Mouse (Mus musculus) cerebellum, adult 2 months (tissue): ENCODE results near the gene Neurod6. TPM values are rescaled to one million over a fixed set of nuclear protein-coding genes. Genes with fewer than 3 reads are reported as not detected.
"Not testable (repeated sequence)": the region's sequence is repeated elsewhere in the genome, so short reads cannot be mapped to it uniquely, and the experiment has no call there.

ENCODE experiments used
- DNase-seq, 2 experiments: peaks; one replicate each; pipeline ENCODE4 v3.0.0; 2021
- H3K27ac ChIP-seq: fragments of 200-500 bp; 2 replicates; pipeline ENCODE4 v1.5.1; 2012; ENCODE audit warnings: low read length, control low read depth, inconsistent platforms; ENCODE audit not compliant: insufficient read depth
- H3K27me3 ChIP-seq: fragments of 200-500 bp; 2 replicates; pipeline ENCODE4 v1.6.1; 2012; ENCODE audit warnings: inconsistent platforms, mild to moderate bottlenecking, low read length, moderate library complexity; ENCODE audit not compliant: control insufficient read depth, insufficient read depth
- H3K4me1 ChIP-seq: fragments of 200-500 bp; 2 replicates; pipeline ENCODE4 v1.6.1; 2011; ENCODE audit warnings: low read length; ENCODE audit not compliant: control insufficient read depth, insufficient read depth
- H3K4me3 ChIP-seq: fragments of 200-500 bp; replicated peaks from 2 replicates; pipeline ENCODE3; 2011; ENCODE audit warnings: mild to moderate bottlenecking, low read depth, low read length, control low read depth; ENCODE audit not compliant: insufficient read depth
- CTCF ChIP-seq: fragments of 200-500 bp; IDR thresholded peaks from 2 replicates; pipeline ENCODE4 v1.5.1; 2011; ENCODE audit warnings: low read depth, mild to moderate bottlenecking, control low read depth, low read length, moderate library complexity, borderline replicate concordance; ENCODE audit not compliant: insufficient read depth
- POLR2A ChIP-seq: fragments of 200-500 bp; IDR thresholded peaks from 2 replicates; pipeline ENCODE4 v1.6.1; 2011; ENCODE audit warnings: low read length, control low read depth, borderline replicate concordance; ENCODE audit not compliant: insufficient read depth
- WGBS: fragments of 180-500 bp; shearing (Covaris S2); methylation state at CpG from one replicate; pipeline ENCODE4 v1.1.7; 2018; 5-methylcytosine and 5-hydroxymethylcytosine counted together
- polyA plus RNA-seq: library from polyadenylated mRNA; depleted of rRNA; stranded (reverse); fragments of >200 nt; gene quantifications from 2 replicates; pipeline ENCODE4 v1.2.3, GENCODE M21; 2012; rRNA removed

The Neurod6 gene
- polyA plus RNA-seq: 5.3 and 5.6 TPM in 2 replicates

GRCm38 (mm10) chr6:55680974-55681373 is at the start of gene Neurod6:
TSS of gene Neurod6 (minus strand) at chr6:55681263.
- 39% methylated on average over 4 of the region's 4 CpGs for WGBS
- H3K27me3 ChIP-seq: no peaks in the 10 kb centered on the region; the same call in 1 of the 2 replicates
- TF ChIP-seq POLR2A (no peak), CTCF (no peak)
- no peak within 1 kb of the TSS for H3K27ac ChIP-seq
- no peak within 1 kb of the TSS for H3K4me3 ChIP-seq
- DNase-seq: peak; percentile 10 to 45
- H3K4me1 ChIP-seq: 0 out of 2 replicates have a peak, but pooled peaks cover 5% of the 10 kb centered on the region

- whole genome bisulfite sequencing: 19% methylated on average over 5 of the region's 5 CpGs
- Histone ChIP-seq H3K4me1 (no peaks in the 10 kb centered on the region), H3K4me3 (no peak overlapping the region), H3K27ac (no peak overlapping the region), H3K27me3 (no peaks in the 10 kb centered on the region)
- no peak for TF ChIP-seq POLR2A
- peak; percentile 49; the same call in 1 of the 2 replicates for TF ChIP-seq CTCF
- DNase-seq: peak; percentile 37 to 52
These were observed 36.1 kb upstream of the Neurod6 start for GRCm38 (mm10) chr6:55717209-55717608.

- no peak for DNase-seq
- Histone ChIP-seq H3K4me3 (no peak overlapping the region), H3K27me3 (no peaks in the 10 kb centered on the region), H3K4me1 (no peaks in the 10 kb centered on the region), H3K27ac (no peak overlapping the region)
- TF ChIP-seq POLR2A: no peak
- no peak for TF ChIP-seq CTCF
- WGBS: 81% methylated on average over 6 of the region's 6 CpGs
These were observed 34.4 kb upstream of the Neurod6 start for GRCm38 (mm10) chr6:55715446-55715845.

GRCm38 (mm10) chr6:55710913-55711312 is 29.9 kb upstream of the Neurod6 start:
- H3K27me3 ChIP-seq, H3K4me3 ChIP-seq, DNase-seq, H3K27ac ChIP-seq, H3K4me1 ChIP-seq: not testable (repeated sequence)
- WGBS: 98% methylated on average over 4 of the region's 4 CpGs

GRCm38 (mm10) chr6:55704759-55705104 is 23.7 kb upstream of the Neurod6 start:
- H3K4me1 ChIP-seq: no peaks in the 10 kb centered on the region
- DNase-seq: no peak
- 98% methylated on average over 1 of the region's 1 CpGs for WGBS
- TF ChIP-seq CTCF: no peak
- TF ChIP-seq POLR2A: no peak
- H3K27me3 ChIP-seq: no peaks in the 10 kb centered on the region
- no peak overlapping the region for H3K27ac ChIP-seq
- no peak overlapping the region for H3K4me3 ChIP-seq

GRCm38 (mm10) chr6:55704061-55704758 is 23.1 kb upstream of the Neurod6 start:
- no peak for TF ChIP-seq POLR2A
- TF ChIP-seq CTCF: no peak
- H3K27me3 ChIP-seq: no peaks in the 10 kb centered on the region
- DNase-seq: no peak
- H3K4me3 ChIP-seq: no peak overlapping the region
- no peaks in the 10 kb centered on the region for H3K4me1 ChIP-seq
- no peak overlapping the region for H3K27ac ChIP-seq
- WGBS: 64% methylated on average over 8 of the region's 8 CpGs

- H3K4me1 ChIP-seq: no peaks in the 10 kb centered on the region
- WGBS: 51% methylated on average over 4 of the region's 4 CpGs
- no peak for DNase-seq
- H3K27me3 ChIP-seq: no peaks in the 10 kb centered on the region
- H3K4me3 ChIP-seq: no peak overlapping the region
- H3K27ac ChIP-seq: no peak overlapping the region
- TF ChIP-seq POLR2A (no peak), CTCF (no peak)
These were observed 19.6 kb upstream of the Neurod6 start for GRCm38 (mm10) chr6:55700392-55701386.
